Mouse (Mus musculus) hindbrain, embryonic 11.5 days (tissue): ENCODE measurements around the gene Acvr1b. TPM values are rescaled to one million over a fixed set of nuclear protein-coding genes. Genes with fewer than 3 reads are reported as not detected.

ENCODE experiments used
- ATAC-seq: fragments of 200-750 bp; cut with Nextera tagmentation; 2 replicates; pipeline ENCODE4 v1.8.0; 2017; ENCODE audit warnings: mild to moderate bottlenecking, moderate TSS enrichment, moderate library complexity; ENCODE audit not compliant: low FRiP score
- DNase-seq: peaks from one replicate; pipeline ENCODE4 v3.0.0-alpha.2; 2015; ENCODE audit warnings: low spot score
- H3K27ac ChIP-seq: fragments of 300-500 bp; sonication (generic); 2 replicates; pipeline ENCODE4 v1.5.1; 2014; ENCODE audit warnings: mild to moderate bottlenecking, low read depth, low read length
- H3K27me3 ChIP-seq: fragments of 300-500 bp; sonication (generic); 2 replicates; pipeline ENCODE4 v1.6.1; 2014; ENCODE audit warnings: mild to moderate bottlenecking, low read length, moderate library complexity, mixed read lengths; ENCODE audit not compliant: control insufficient read depth, insufficient read depth
- H3K36me3 ChIP-seq: fragments of 300-500 bp; sonication (generic); 2 replicates; pipeline ENCODE4 v1.6.1; 2014; ENCODE audit warnings: mild to moderate bottlenecking, low read length, moderate library complexity, mixed read lengths; ENCODE audit not compliant: control insufficient read depth, insufficient read depth
- H3K4me1 ChIP-seq: fragments of 300-500 bp; sonication (generic); replicated peaks from 2 replicates; pipeline ENCODE4 v1.6.1; 2014; ENCODE audit warnings: low read length, mixed read lengths; ENCODE audit not compliant: control insufficient read depth, insufficient read depth
- H3K4me2 ChIP-seq: fragments of 300-500 bp; sonication (generic); replicated peaks from 2 replicates; pipeline ENCODE4 v1.6.1; 2014; ENCODE audit warnings: mild to moderate bottlenecking, low read depth, low read length
- H3K4me3 ChIP-seq: fragments of 300-500 bp; sonication (generic); 2 replicates; pipeline ENCODE4 v1.5.1; 2014; ENCODE audit warnings: low read depth, low read length
- H3K9ac ChIP-seq: fragments of 300-500 bp; sonication (generic); 2 replicates; pipeline ENCODE4 v1.6.1; 2014; ENCODE audit warnings: low read depth, low read length
- H3K9me3 ChIP-seq: fragments of 300-500 bp; sonication (generic); 2 replicates; pipeline ENCODE4 v1.6.1; 2016; ENCODE audit warnings: low read length; ENCODE audit not compliant: control insufficient read depth
- WGBS: fragments of 180-500 bp; shearing (Covaris S2); extraction: QIAGEN DNeasy Blood & Tissue Kit; methylation state at CpG from one replicate; pipeline ENCODE4 v1.1.7; 2014; 5-methylcytosine and 5-hydroxymethylcytosine counted together
- polyA plus RNA-seq: library from polyadenylated mRNA; unstranded; fragments of >200 nt; fragmentation: Nextera tagmentation; extraction: Ambion mirVana; gene quantifications from 2 replicates; pipeline ENCODE4 v1.2.1, GENCODE M21; 2014

Acvr1b gene
- polyA plus RNA-seq, 1 experiment from 2014 or later, result 16.2 TPM

DNA sequence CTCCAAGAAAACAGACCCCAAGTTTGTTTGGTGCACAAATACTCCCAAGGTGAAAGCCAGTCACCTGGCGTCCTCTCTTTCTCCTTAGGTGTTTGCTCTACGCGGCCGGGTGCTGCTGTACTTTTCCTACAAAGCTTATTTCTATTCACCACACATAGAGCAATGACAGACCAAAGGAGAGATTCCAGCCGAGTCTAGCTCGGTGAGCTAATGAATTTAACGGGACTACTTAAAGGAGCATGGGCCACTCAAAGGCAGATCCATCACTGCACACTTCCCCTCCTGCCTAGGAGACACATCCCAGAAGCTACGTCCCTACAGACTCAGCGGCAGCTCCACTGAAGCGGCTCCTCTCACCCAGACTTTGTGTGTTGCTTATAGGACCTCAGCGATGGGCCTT is 6.3 kb upstream of the Acvr1b start:
- no peaks in the 10 kb centered on the region for H3K27me3 ChIP-seq
- H3K27ac ChIP-seq, result no peak overlapping the region
- WGBS, result 79% methylated on average over 11 of the region's 11 CpGs
- no peak for DNase-seq
- H3K4me1 ChIP-seq, result no peaks in the 10 kb centered on the region
- no peaks in the 10 kb centered on the region for H3K9me3 ChIP-seq
- no peaks in the 10 kb centered on the region for H3K36me3 ChIP-seq
- H3K4me2 ChIP-seq, result no peak overlapping the region
- no peak for ATAC-seq
- no peak overlapping the region for H3K4me3 ChIP-seq
- no peak overlapping the region for H3K9ac ChIP-seq

DNA sequence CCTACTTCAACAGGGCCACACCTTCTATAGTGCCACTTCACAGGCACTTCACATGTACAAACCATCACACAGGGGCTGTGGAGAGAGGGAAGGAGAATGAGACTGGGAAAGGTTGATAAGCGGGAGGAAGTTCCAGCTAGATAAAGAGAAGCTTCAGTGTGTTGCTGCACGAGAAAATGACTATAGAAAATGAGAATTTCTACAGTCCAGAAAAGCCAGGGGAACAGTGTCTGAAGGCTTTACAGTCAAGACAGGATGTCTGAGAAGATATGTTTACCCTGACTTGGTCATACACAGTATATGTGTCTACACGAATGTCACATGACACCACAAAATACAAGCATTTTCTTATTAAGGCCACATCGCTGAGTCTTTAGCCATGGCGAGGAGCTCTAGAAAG is 4.0 kb upstream of the Acvr1b start:
- no peaks in the 10 kb centered on the region for H3K36me3 ChIP-seq
- no peak overlapping the region for H3K27ac ChIP-seq
- no peak overlapping the region for H3K4me2 ChIP-seq
- H3K9me3 ChIP-seq, result no peaks in the 10 kb centered on the region
- no peaks in the 10 kb centered on the region for H3K27me3 ChIP-seq
- no peak overlapping the region for H3K9ac ChIP-seq
- WGBS, result 91% methylated on average over 5 of the region's 5 CpGs
- no peak overlapping the region for H3K4me3 ChIP-seq
- no peaks in the 10 kb centered on the region for H3K4me1 ChIP-seq
- ATAC-seq (no peak), DNase-seq (no peak)

DNA sequence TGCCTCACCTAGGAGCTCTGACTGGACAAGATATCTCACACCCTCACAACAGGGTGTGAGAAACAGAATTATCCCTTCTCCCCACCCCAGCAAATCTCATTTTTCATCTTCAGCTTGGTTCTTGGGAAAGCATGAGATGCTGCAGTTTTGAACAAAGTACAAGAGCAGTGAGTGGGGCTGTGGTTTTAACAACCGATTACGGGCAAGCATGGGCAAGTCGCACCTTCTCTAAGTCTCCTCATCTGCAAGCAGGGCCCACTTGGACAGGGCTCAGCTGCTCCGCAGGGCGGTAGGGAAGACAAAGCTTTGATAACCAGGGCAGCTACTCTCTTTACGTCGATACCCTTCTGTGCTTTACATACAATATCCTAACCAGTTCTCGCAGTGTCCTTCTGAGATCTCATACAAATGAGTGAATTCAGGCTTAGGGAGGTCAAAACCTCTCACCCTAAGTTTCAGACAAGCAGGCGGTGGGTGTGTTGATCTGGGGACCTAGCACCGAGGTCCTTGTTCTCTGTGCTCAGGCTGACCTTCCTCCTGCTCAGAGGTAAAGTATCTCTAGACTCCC is 3.4 kb upstream of the Acvr1b start:
- no peaks in the 10 kb centered on the region for H3K27me3 ChIP-seq
- no peak for DNase-seq
- H3K4me1 ChIP-seq, result no peaks in the 10 kb centered on the region
- no peaks in the 10 kb centered on the region for H3K9me3 ChIP-seq
- no peak overlapping the region for H3K9ac ChIP-seq
- WGBS, result 77% methylated on average over 10 of the region's 10 CpGs
- H3K4me2 ChIP-seq, result no peak overlapping the region
- H3K27ac ChIP-seq, result no peak overlapping the region
- no peak overlapping the region for H3K4me3 ChIP-seq
- no peak for ATAC-seq
- H3K36me3 ChIP-seq, result no peaks in the 10 kb centered on the region

DNA sequence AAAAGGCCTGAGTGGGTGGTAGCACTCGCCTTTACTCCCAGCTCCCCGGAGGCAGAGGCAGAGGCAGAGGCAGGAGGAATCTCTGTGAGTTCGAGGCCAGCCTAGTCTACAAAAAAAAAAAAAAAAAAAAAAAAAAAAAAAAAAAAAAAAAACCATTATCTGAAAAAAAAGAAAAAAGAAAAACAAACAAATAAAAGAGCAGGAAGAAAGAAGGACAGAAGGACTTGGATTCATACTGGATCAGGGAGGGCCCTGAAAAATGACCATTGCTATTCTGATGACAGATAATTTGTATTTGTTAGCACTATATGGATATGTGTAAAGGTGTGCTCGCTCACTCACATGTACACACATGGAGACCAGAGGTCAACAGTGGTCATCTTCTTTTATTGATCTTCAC is 2.6 kb upstream of the Acvr1b start:
- Histone ChIP-seq H3K4me2 (no peak overlapping the region), H3K36me3 (no peaks in the 10 kb centered on the region), H3K4me1 (no peaks in the 10 kb centered on the region; the same call in 1 of the 2 replicates), H3K27ac (no peak overlapping the region), H3K9me3 (no peaks in the 10 kb centered on the region), H3K27me3 (no peaks in the 10 kb centered on the region), H3K4me3 (no peak overlapping the region), H3K9ac (no peak overlapping the region)
- DNase-seq (no peak), ATAC-seq (no peak)
- 76% methylated on average over 4 of the region's 4 CpGs for WGBS

DNA sequence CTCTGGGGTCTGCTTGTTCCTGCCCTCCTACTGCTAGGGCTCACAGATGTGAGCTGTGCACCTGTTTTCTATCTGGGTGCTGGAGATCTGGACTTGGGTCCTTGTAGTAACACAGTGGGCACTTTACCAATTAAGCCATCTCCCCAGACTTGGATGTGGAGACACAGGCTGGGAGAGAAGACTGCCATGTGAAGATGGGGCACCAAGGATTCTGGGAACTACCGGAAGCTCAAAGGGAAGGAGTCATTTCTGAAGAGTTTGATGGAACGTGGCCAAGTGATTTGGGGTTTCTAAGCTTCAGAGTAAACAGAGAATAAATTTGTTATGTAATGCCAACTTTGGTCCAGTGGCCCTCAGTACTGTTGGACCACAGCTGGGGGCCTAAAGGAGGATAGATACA is 1.9 kb upstream of the Acvr1b start:
- Histone ChIP-seq H3K27me3 (no peaks in the 10 kb centered on the region), H3K9ac (no peak overlapping the region), H3K36me3 (no peaks in the 10 kb centered on the region), H3K4me2 (no peak overlapping the region), H3K9me3 (no peaks in the 10 kb centered on the region), H3K4me3 (no peak overlapping the region), H3K27ac (no peak overlapping the region), H3K4me1 (no peaks in the 10 kb centered on the region; the same call in 1 of the 2 replicates)
- WGBS, result 90% methylated on average over 2 of the region's 2 CpGs
- DNase-seq (no peak), ATAC-seq (no peak)

DNA sequence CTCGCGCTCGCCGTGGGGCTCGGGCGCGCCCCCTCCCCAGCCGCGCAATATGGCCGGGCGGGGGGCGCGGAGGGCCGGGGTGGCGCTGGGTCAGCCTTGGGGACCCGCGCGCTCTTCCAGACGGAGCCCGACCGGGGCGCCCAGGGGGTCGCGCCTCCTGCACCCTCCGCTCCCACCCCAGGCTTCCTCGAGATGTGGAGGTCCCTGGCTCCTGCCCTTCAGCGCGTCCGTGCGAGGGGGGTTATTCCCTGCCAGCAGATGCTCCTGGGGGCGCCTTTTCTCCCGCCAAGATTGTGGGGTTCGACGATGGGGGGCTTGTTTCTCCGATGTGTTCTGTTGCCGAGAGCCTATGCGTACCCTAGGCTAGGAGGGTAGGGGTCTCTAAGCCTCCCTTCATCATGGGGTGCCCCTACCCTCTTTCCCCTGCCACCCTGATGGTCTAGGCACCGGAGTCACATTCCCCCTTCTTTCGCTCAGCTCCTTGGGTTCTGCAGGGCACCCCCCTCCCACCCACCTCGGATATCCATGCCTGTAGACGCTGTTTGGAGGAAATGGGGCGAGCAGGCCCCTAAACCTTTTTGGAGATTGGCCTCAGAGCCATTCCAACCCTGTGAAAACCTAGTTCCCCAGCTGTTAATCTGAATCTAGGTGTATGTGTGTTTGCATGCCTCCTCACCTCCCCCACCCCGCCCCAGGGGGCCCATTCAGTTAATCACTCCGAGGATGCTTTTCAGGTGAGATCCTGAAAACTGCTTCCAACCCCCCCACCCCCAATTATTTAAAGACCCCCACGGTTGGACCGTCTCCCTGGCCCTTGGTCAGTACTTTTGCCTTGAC is 645 bp downstream of the Acvr1b start:
- Histone ChIP-seq H3K4me1 (no peaks in the 10 kb centered on the region; the same call in 1 of the 2 replicates), H3K27ac (peak overlapping the region; percentile 83), H3K4me3 (peak overlapping the region; percentile 92), H3K27me3 (no peaks in the 10 kb centered on the region), H3K9ac (peak overlapping the region; percentile 97), H3K9me3 (no peaks in the 10 kb centered on the region), H3K36me3 (no peaks in the 10 kb centered on the region), H3K4me2 (peak overlapping the region; percentile 92)
- DNase-seq (no peak), ATAC-seq (peak; percentile 50)
- 2% methylated on average over 31 of the region's 46 CpGs for WGBS

DNA sequence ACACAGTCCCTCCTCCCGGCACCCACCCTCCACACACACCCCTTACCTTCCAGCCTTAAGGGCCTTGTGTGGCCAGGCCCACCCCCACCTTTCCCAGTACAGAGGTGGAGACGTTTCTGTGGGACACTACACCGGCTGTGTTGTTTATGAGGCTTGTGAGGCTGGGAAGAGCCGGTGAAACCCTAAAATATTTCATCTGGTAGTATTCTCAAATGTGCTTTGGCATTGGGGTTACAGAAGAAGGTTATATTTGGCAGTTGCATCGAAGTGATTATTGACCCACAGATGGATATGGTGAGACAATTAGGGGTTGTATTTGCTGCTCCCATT is 1.2 kb downstream of the Acvr1b start:
- Histone ChIP-seq H3K27ac (no peak overlapping the region), H3K4me3 (peak overlapping the region; percentile 92)
- no peak for ATAC-seq

DNA sequence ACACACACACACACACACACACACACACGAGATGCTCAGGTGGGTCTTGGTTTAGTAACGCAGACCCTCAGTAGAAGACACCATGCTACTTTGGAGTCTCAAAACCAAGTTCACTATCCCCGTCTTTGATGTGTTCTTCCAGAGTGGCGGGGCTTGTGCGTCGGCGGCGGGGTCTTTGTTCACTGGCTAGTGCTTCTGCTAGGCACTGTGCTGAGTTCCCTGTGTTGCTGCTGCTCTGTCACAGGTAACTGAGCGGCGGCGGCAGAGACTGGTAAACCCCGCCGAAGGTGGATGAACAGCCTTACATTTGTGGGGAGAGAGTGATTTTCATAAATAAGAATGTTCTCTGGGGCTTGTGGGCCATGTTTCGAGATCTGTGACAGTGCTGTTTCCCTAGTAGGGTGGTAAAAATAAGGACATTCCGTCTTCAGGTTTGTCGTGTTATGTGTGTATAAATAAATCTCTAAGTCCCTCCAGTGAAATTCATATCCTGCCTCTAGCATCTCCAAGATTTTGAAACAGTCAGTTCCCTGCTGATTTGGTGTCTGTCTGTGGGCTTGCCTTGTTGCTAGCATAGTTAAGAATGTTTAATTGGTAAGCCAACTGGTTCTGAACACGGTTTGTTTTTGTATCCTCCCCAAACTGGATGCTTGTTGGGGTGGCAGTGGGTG is 1.9 kb downstream of the Acvr1b start:
- peak overlapping the region; percentile 97 for H3K9ac ChIP-seq
- H3K4me2 ChIP-seq, result peak overlapping the region; percentile 92
- peak; percentile 40 for DNase-seq
- H3K27ac ChIP-seq, result peak overlapping the region; percentile 36; the same call in 1 of the 2 replicates
- peak overlapping the region; percentile 92 for H3K4me3 ChIP-seq
- H3K36me3 ChIP-seq, result no peaks in the 10 kb centered on the region
- no peaks in the 10 kb centered on the region; the same call in 1 of the 2 replicates for H3K4me1 ChIP-seq
- no peak for ATAC-seq
- WGBS, result 30% methylated on average over 17 of the region's 17 CpGs
- no peaks in the 10 kb centered on the region for H3K27me3 ChIP-seq
- H3K9me3 ChIP-seq, result no peaks in the 10 kb centered on the region

More for the DNA sequence above, 1.2 kb downstream of the Acvr1b start:
- no peaks in the 10 kb centered on the region for H3K36me3 ChIP-seq
- no peaks in the 10 kb centered on the region for H3K9me3 ChIP-seq
- H3K4me2 ChIP-seq, result peak overlapping the region; percentile 92
- DNase-seq, result peak; percentile 39
- no peaks in the 10 kb centered on the region; the same call in 1 of the 2 replicates for H3K4me1 ChIP-seq
- WGBS, result 15% methylated on average over 5 of the region's 5 CpGs
- H3K27me3 ChIP-seq, result no peaks in the 10 kb centered on the region
- peak overlapping the region; percentile 97 for H3K9ac ChIP-seq
